Mouse (Mus musculus) CH12.LX (cell line): ENCODE measurements at regions not wholly inside any gene's neighbourhood (a gene's known extent, or its start where the extent isn't known, plus 50 kb on each side); places are given as distances from the start of the nearest gene placed in this dataset.

ENCODE experiments used
- DNase-seq: peaks from one replicate; pipeline ENCODE4 v3.0.0-alpha.2; 2013; ENCODE audit errors: extremely low read depth
- H3K27ac ChIP-seq: 2 replicates; pipeline ENCODE4 v1.5.1; 2012; ENCODE audit warnings: low read depth, mild to moderate bottlenecking, control low read depth, moderate library complexity; ENCODE audit not compliant: insufficient read depth
- H3K27me3 ChIP-seq: replicated peaks from 2 replicates; pipeline ENCODE3; 2012; ENCODE audit warnings: inconsistent platforms
- H3K36me3 ChIP-seq, 2 experiments: replicated peaks in 1 of 2; 2 replicates each; pipeline versions ENCODE3 to v1.6.1; 2012; ENCODE audit warnings: inconsistent platforms in 1 of 2, low read length in 1 of 2, mild to moderate bottlenecking in 1 of 2, mixed read lengths in 1 of 2, moderate library complexity in 1 of 2; ENCODE audit not compliant: control insufficient read depth in 1 of 2, insufficient read depth in 1 of 2
- H3K4me1 ChIP-seq, 2 experiments: 2 replicates each; pipeline ENCODE4 v1.6.1; 2012; ENCODE audit warnings: inconsistent platforms in 1 of 2, moderate library complexity in 1 of 2; ENCODE audit not compliant: insufficient read depth in 2 of 2, control insufficient read depth in 1 of 2
- H3K4me2 ChIP-seq: 2 replicates; pipeline ENCODE4 v1.6.1; 2012; ENCODE audit warnings: low read depth, mild to moderate bottlenecking, control low read depth; ENCODE audit not compliant: poor library complexity, insufficient read depth, severe bottlenecking
- H3K4me3 ChIP-seq, 3 experiments: fragments of 150-350 bp in 1 of 3; sonication (generic) in 1 of 3; replicated peaks in 1 of 3; 2 replicates each; pipeline versions ENCODE3 to v1.5.1; 2011 to 2012; ENCODE audit warnings: low read depth in 2 of 3, low read length in 2 of 3, mild to moderate bottlenecking in 2 of 3, moderate library complexity in 2 of 3, control low read depth in 1 of 3, improper control_type of control experiment in 1 of 3, inconsistent platforms in 1 of 3, mixed read lengths in 1 of 3; ENCODE audit not compliant: poor library complexity in 1 of 3
- H3K79me2 ChIP-seq: replicated peaks from 2 replicates; pipeline ENCODE4 v1.6.1; 2012; ENCODE audit warnings: mild to moderate bottlenecking, moderate library complexity; ENCODE audit not compliant: control insufficient read depth, poor library complexity, insufficient read depth, severe bottlenecking; ENCODE audit errors: extremely low read depth
- H3K9ac ChIP-seq: 2 replicates; pipeline ENCODE4 v1.6.1; 2012; ENCODE audit warnings: low read depth, mild to moderate bottlenecking, control low read depth, moderate library complexity; ENCODE audit not compliant: insufficient read depth
- H3K9me3 ChIP-seq: replicated peaks from 2 replicates; pipeline ENCODE3; 2012; ENCODE audit warnings: low read length, inconsistent platforms, mixed read lengths
- BHLHE40 ChIP-seq: IDR thresholded peaks from 2 replicates; pipeline ENCODE4 v1.6.1; 2011; ENCODE audit warnings: mild to moderate bottlenecking, low read depth, low read length, improper control_type of control experiment
- CHD1 ChIP-seq: IDR thresholded peaks from 2 replicates; pipeline ENCODE4 v1.6.1; 2012; ENCODE audit warnings: low read depth, low read length, improper control_type of control experiment, inconsistent platforms
- CHD2 ChIP-seq: IDR thresholded peaks from 2 replicates; pipeline ENCODE4 v1.6.1; 2011; ENCODE audit warnings: low read length, improper control_type of control experiment
- CTCF ChIP-seq, 2 experiments: IDR thresholded peaks in 1 of 2; conservative IDR thresholded peaks in 1 of 2; 2 replicates each; pipeline ENCODE4 v1.5.1; 2011 to 2012; ENCODE audit warnings: low read depth in 2 of 2, low read length in 2 of 2, improper control_type of control experiment in 1 of 2, inconsistent platforms in 1 of 2, mild to moderate bottlenecking in 1 of 2, moderate library complexity in 1 of 2
- ELF1 ChIP-seq: IDR thresholded peaks from 2 replicates; pipeline ENCODE4 v1.6.1; 2014; ENCODE audit warnings: low read depth, mild to moderate bottlenecking, inconsistent platforms, low read length, improper control_type of control experiment
- JUN ChIP-seq: IDR thresholded peaks from 2 replicates; pipeline ENCODE4 v1.6.1; 2011; ENCODE audit warnings: low read depth, mild to moderate bottlenecking, low read length, improper control_type of control experiment, moderate library complexity; ENCODE audit not compliant: insufficient read depth
- JUND ChIP-seq: conservative IDR thresholded peaks from 2 replicates; pipeline ENCODE4 v1.6.1; 2011; ENCODE audit warnings: low read depth, low read length, improper control_type of control experiment
- KAT2A ChIP-seq: IDR thresholded peaks from 2 replicates; pipeline ENCODE4 v1.6.1; 2012; ENCODE audit warnings: low read length, improper control_type of control experiment, inconsistent platforms; ENCODE audit not compliant: insufficient replicate concordance
- MAX ChIP-seq: IDR thresholded peaks from 2 replicates; pipeline ENCODE4 v1.6.1; 2011; ENCODE audit warnings: low read length, improper control_type of control experiment
- MAZ ChIP-seq: IDR thresholded peaks from 2 replicates; pipeline ENCODE4 v1.6.1; 2012; ENCODE audit warnings: low read depth, mild to moderate bottlenecking, inconsistent platforms, low read length, improper control_type of control experiment, moderate library complexity
- MYC ChIP-seq: IDR thresholded peaks from 2 replicates; pipeline ENCODE4 v1.6.1; 2011; ENCODE audit warnings: low read depth, mild to moderate bottlenecking, improper control_type of control experiment, low read length
- NELFE ChIP-seq: IDR thresholded peaks from 2 replicates; pipeline ENCODE4 v1.6.1; 2011; ENCODE audit warnings: low read depth, low read length, improper control_type of control experiment
- PAX5 ChIP-seq: IDR thresholded peaks from 2 replicates; pipeline ENCODE4 v1.6.1; 2012; ENCODE audit warnings: low read length, inconsistent platforms, mixed read lengths
- POLR2A ChIP-seq: IDR thresholded peaks from 2 replicates; pipeline ENCODE4 v1.6.1; 2011; ENCODE audit warnings: low read depth, mild to moderate bottlenecking, improper control_type of control experiment, low read length
- POLR2AphosphoS2 ChIP-seq: IDR thresholded peaks from 2 replicates; pipeline ENCODE4 v1.6.1; 2011; ENCODE audit warnings: low read depth, low read length, improper control_type of control experiment
- RAD21 ChIP-seq: IDR thresholded peaks from 2 replicates; pipeline ENCODE4 v1.6.1; 2011; ENCODE audit warnings: low read depth, mild to moderate bottlenecking, low read length, improper control_type of control experiment, moderate library complexity
- TCF12 ChIP-seq: IDR thresholded peaks from 2 replicates; pipeline ENCODE4 v1.6.1; 2014; ENCODE audit warnings: low read depth, mild to moderate bottlenecking, inconsistent platforms, low read length, improper control_type of control experiment
- UBTF ChIP-seq: IDR thresholded peaks from 2 replicates; pipeline ENCODE4 v1.6.1; 2012; ENCODE audit warnings: low read depth, mild to moderate bottlenecking, inconsistent platforms, low read length, improper control_type of control experiment, moderate library complexity
- USF1 ChIP-seq: IDR thresholded peaks from 2 replicates; pipeline ENCODE4 v1.6.1; 2014; ENCODE audit warnings: low read depth, mild to moderate bottlenecking, inconsistent platforms, low read length, improper control_type of control experiment
- ZC3H11A ChIP-seq: IDR thresholded peaks from 2 replicates; pipeline ENCODE4 v1.6.1; 2012; ENCODE audit warnings: low read depth, mild to moderate bottlenecking, inconsistent platforms, low read length, improper control_type of control experiment
- ZMIZ1 ChIP-seq: IDR thresholded peaks from 2 replicates; pipeline ENCODE4 v1.6.1; 2012; ENCODE audit warnings: low read depth, mild to moderate bottlenecking, inconsistent platforms, low read length, improper control_type of control experiment
- dilution Hi-C: fragments of 300-500 bp; cut with MboI; formaldehyde crosslinking; loops from 2 replicates; pipeline ENCODE4 v1.14.3; 2020; ENCODE audit warnings: low sequenced_read_pairs; ENCODE audit not compliant: extremely low pct_unique_long_range_greater_than_20kb, extremely low pct_ligation_motif_present
- in situ Hi-C: fragments of 300-500 bp; cut with MboI; formaldehyde crosslinking; loops from 3 replicates; pipeline ENCODE4 v1.14.3; 2019; ENCODE audit warnings: low sequenced_read_pairs, low pct_ligation_motif_present, low pct_unique_long_range_greater_than_20kb, mixed read lengths

- dilution Hi-C loops, result no loop called here
- no peak for TF ChIP-seq JUN
- TF ChIP-seq MAX, result no peak
- TF ChIP-seq TCF12, result no peak
- TF ChIP-seq ZMIZ1, result no peak
- no peak for TF ChIP-seq KAT2A
- TF ChIP-seq ZC3H11A, result no peak
- TF ChIP-seq CHD2, result no peak
- TF ChIP-seq POLR2AphosphoS2, result no peak
- TF ChIP-seq BHLHE40, result no peak
- no peak for TF ChIP-seq USF1
- TF ChIP-seq CTCF (conservative IDR thresholded peaks at IDR 0.05 in 1 of 2, IDR thresholded peaks at IDR 0.05 in 1 of 2; ENCODE audit: low read depth in 2 of 2, low read length in 2 of 2), result no peak
- no peak for TF ChIP-seq CHD1
- no peak for TF ChIP-seq POLR2A
- TF ChIP-seq ELF1, result no peak
- TF ChIP-seq RAD21, result no peak
- TF ChIP-seq NELFE, result no peak
- TF ChIP-seq MAZ, result no peak
- TF ChIP-seq MYC, result no peak
- TF ChIP-seq JUND, result no peak
- TF ChIP-seq PAX5, result no peak
These were observed 58.6 kb downstream of the Isg20 start for GRCm38 (mm10) chr7:78971644-78972313.

GRCm38 (mm10) chr7:78989751-78990206 lies 63.5 kb upstream of the Acan start:
- H3K4me3 ChIP-seq, result no peak overlapping the region
- H3K4me2 ChIP-seq, result no peak overlapping the region
- dilution Hi-C loops, result no loop called here

More at GRCm38 (mm10) chr7:78971644-78972313, 58.6 kb downstream of the Isg20 start:
- in situ Hi-C loops, result no loop called here
- Histone ChIP-seq H3K79me2 (no peaks in the 10 kb centered on the region), H3K36me3 (no peaks in the 10 kb centered on the region), H3K4me1 (no peaks in the 10 kb centered on the region; a peak in 1 of 4 replicates), H3K9ac (no peak overlapping the region), H3K27ac (no peak overlapping the region), H3K4me2 (no peak overlapping the region), H3K4me3 (no peak overlapping the region), H3K27me3 (peaks cover 86% of the 10 kb centered on the region), H3K9me3 (no peaks in the 10 kb centered on the region)
- DNase-seq, result no peak

More at GRCm38 (mm10) chr7:78989751-78990206, 63.5 kb upstream of the Acan start:
- Histone ChIP-seq H3K4me1 (no peaks in the 10 kb centered on the region), H3K9me3 (no peaks in the 10 kb centered on the region), H3K27me3 (peaks cover 65% of the 10 kb centered on the region), H3K36me3 (no peaks in the 10 kb centered on the region), H3K9ac (no peak overlapping the region), H3K79me2 (no peaks in the 10 kb centered on the region), H3K27ac (no peak overlapping the region)
- TF ChIP-seq MYC (no peak), BHLHE40 (no peak), UBTF (no peak), POLR2A (no peak)
- in situ Hi-C loops, result no loop called here
- no peak for DNase-seq
